Mouse (Mus musculus): ENCODE data around the gene Aif1.

DNA sequence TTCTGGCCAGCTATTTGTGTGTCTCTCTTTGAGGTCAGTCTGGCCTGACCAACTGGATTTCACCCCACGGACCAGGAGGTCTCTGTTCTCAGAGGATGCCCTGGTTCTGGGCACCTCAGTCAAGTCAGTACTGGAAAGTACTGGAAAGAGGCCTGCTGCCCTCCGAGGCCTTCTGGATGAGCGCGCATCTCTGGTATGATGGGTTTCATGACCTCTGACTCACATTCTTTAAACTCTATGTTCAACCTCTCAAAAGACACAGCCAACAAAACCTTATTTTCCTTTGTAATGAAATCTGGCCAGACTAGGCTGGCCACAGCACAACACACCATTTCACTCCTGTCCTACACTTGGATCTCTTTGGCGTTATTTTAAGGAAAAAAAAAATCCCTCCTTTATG lies 49.6 kb upstream of the Aif1 start:
- no peak for TF ChIP-seq POLR2A (IDR thresholded peaks at IDR 0.05; ENCODE audit: low read depth, low read length)
- TF ChIP-seq CTCF (IDR thresholded peaks at IDR 0.05; ENCODE audit: extremely low read depth, insufficient read depth, insufficient read length, insufficient replicate concordance), result no peak
